8 mouse cellular contexts compared by ENCODE assay signal in the genomic region with DNA sequence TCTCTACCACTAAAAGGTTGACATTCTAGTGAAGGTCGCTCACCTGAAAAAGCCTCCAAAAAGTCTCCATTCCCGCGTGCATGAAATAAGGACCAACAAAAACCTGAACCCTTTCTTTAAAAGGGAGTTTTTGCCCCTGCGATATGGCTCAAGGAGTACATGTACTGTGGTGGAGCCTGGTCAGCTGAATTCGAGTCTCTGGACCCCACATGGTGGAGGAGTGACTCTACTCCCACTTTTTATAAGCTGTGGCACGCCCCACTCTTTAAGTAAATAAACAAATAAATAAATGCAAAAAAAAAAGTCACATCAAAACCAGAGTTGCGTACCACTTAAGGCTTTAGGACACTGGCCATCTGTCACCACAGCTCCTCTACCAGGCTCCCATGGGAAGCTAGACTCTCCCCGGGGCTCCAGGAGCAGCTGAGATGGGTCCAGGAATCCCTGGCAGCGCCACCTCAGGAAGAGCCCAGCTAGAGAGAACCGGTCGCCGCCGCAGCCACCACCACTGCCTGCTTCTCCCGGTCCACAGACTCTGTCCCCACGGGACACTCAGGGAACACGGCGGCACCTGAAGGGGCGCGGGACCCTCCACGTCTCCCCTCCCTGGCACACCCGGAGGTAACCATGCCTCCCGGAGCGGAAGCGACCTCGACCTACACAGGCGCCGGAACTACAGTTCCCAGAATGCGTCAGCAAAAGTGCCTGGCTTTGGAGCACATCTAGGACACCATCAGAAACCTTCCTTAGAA. TPM values are rescaled to one million over a fixed set of nuclear protein-coding genes. Genes with fewer than 3 reads are reported as not detected.
DNase-seq lines count a peak whose midpoint lies in the region; ATAC-seq and TF ChIP-seq lines count a peak whose summit lies in the region.

A gene (minus strand): TSS at position 521 of the 752 bp plus-strand sequence.

- WGBS in embryonic facial prominence, embryonic 12.5 days = 4% methylated on average over 28 of the region's 28 CpGs
- WGBS in limb, embryonic 11.5 days = 5% methylated on average over 28 of the region's 28 CpGs
- WGBS in midbrain, embryonic 12.5 days = 7% methylated on average over 28 of the region's 28 CpGs
- 4% methylated on average over 28 of the region's 28 CpGs for WGBS in small intestine, adult 2 months

- no peak for TF ChIP-seq POLR2A in small intestine, adult 2 months (IDR thresholded peaks at IDR 0.05; ENCODE audit: low read depth, low read length)

- no peaks in the 10 kb centered on the region for H3K27me3 ChIP-seq in embryonic facial prominence, embryonic 12.5 days
- H3K27me3 ChIP-seq in limb, embryonic 11.5 days (ENCODE audit: control insufficient read depth, insufficient read depth, low read length) = no peaks in the 10 kb centered on the region
- peaks cover 6% of the 10 kb centered on the region; the same call in 1 of the 2 replicates for H3K27me3 ChIP-seq in midbrain, embryonic 12.5 days
- H3K27me3 ChIP-seq in small intestine, adult 2 months (ENCODE audit: control insufficient read depth, insufficient read depth, low read length) = no peaks in the 10 kb centered on the region; the same call in 1 of the 2 replicates

- H3K36me3 ChIP-seq in embryonic facial prominence, embryonic 12.5 days = peaks cover 16% of the 10 kb centered on the region; the same call in 1 of the 2 replicates
- H3K36me3 ChIP-seq in limb, embryonic 11.5 days (ENCODE audit: control insufficient read depth, insufficient read depth, low read length) = no peaks in the 10 kb centered on the region
- peaks cover 5% of the 10 kb centered on the region; the same call in 1 of the 2 replicates for H3K36me3 ChIP-seq in midbrain, embryonic 12.5 days
- no peaks in the 10 kb centered on the region for H3K36me3 ChIP-seq in small intestine, adult 2 months (ENCODE audit: control insufficient read depth, insufficient read depth, low read length)

- H3K4me2 ChIP-seq in embryonic facial prominence, embryonic 12.5 days (replicated peaks) = peak within 1 kb of the TSS; percentile 53
- H3K4me2 ChIP-seq in limb, embryonic 11.5 days (ENCODE audit: low read depth, severe bottlenecking) = peak within 1 kb of the TSS; percentile 70
- H3K4me2 ChIP-seq in midbrain, embryonic 12.5 days (replicated peaks) = peak within 1 kb of the TSS; percentile 68

- TF ChIP-seq CTCF in small intestine, adult 2 months (IDR thresholded peaks at IDR 0.05; ENCODE audit: extremely low read depth, insufficient read length, insufficient replicate concordance, low read depth, low read length) = no peak

- H3K4me1 ChIP-seq in embryonic facial prominence, embryonic 12.5 days = no peaks in the 10 kb centered on the region
- H3K4me1 ChIP-seq in limb, embryonic 11.5 days (ENCODE audit: control insufficient read depth, insufficient read depth, low read length) = no peaks in the 10 kb centered on the region
- peaks cover 9% of the 10 kb centered on the region for H3K4me1 ChIP-seq in midbrain, embryonic 12.5 days
- no peaks in the 10 kb centered on the region for H3K4me1 ChIP-seq in small intestine, adult 2 months (ENCODE audit: control insufficient read depth, insufficient read depth, insufficient read length, low read length)

- H3K9me3 ChIP-seq in embryonic facial prominence, embryonic 12.5 days = no peaks in the 10 kb centered on the region
- no peaks in the 10 kb centered on the region for H3K9me3 ChIP-seq in limb, embryonic 11.5 days (ENCODE audit: control insufficient read depth, low read length)
- H3K9me3 ChIP-seq in midbrain, embryonic 12.5 days = 0 out of 2 replicates have a peak, but pooled peaks cover 3% of the 10 kb centered on the region

- peak; percentile 80 for ATAC-seq in embryonic facial prominence, embryonic 12.5 days (ENCODE audit: insufficient number of reproducible peaks, insufficient read depth, low FRiP score, low TSS enrichment)
- ATAC-seq in limb, embryonic 11.5 days (ENCODE audit: insufficient number of reproducible peaks, low FRiP score, low TSS enrichment, low read depth) = peak; percentile 59; the same call in 1 of the 2 replicates
- ATAC-seq in midbrain, embryonic 12.5 days (ENCODE audit: low FRiP score, low read depth) = peak; percentile 94

- peak within 1 kb of the TSS; percentile 61 for H3K9ac ChIP-seq in embryonic facial prominence, embryonic 12.5 days
- H3K9ac ChIP-seq in limb, embryonic 11.5 days (ENCODE audit: low read length) = peak within 1 kb of the TSS; percentile 74
- H3K9ac ChIP-seq in midbrain, embryonic 12.5 days (replicated peaks) = peak within 1 kb of the TSS; percentile 77

- peak; percentile 46 to 65 for DNase-seq in urinary bladder, adult 18-20 months (ENCODE audit: low spot score in 2 of 2)
- DNase-seq in urinary bladder, postnatal 10 days (ENCODE audit: low spot score) = no peak
- DNase-seq in heart, adult 9 months (ENCODE audit: low spot score in 2 of 2) = peak; percentile 42 to 57
- peak; percentile 52 to 68 for DNase-seq in kidney, adult 8-10 months
- DNase-seq in limb, embryonic 11.5 days (ENCODE audit: low spot score) = peak; percentile 80

- H3K27ac ChIP-seq in embryonic facial prominence, embryonic 12.5 days = no peak within 1 kb of the TSS
- H3K27ac ChIP-seq in limb, embryonic 11.5 days (replicated peaks; ENCODE audit: low read depth, low read length) = no peak within 1 kb of the TSS
- no peak within 1 kb of the TSS for H3K27ac ChIP-seq in midbrain, embryonic 12.5 days (replicated peaks)
- H3K27ac ChIP-seq in small intestine, adult 2 months (ENCODE audit: insufficient read depth, low read depth, low read length) = no peak within 1 kb of the TSS

- H3K4me3 ChIP-seq in embryonic facial prominence, embryonic 12.5 days = peak within 1 kb of the TSS; percentile 70
- peak within 1 kb of the TSS; percentile 75 for H3K4me3 ChIP-seq in limb, embryonic 11.5 days (ENCODE audit: low read depth, low read length)
- peak within 1 kb of the TSS; percentile 80 for H3K4me3 ChIP-seq in midbrain, embryonic 12.5 days
- peak within 1 kb of the TSS; percentile 96 for H3K4me3 ChIP-seq in small intestine, adult 2 months (ENCODE audit: low read depth, low read length)

RNA-seq across cellular contexts. Expression of the gene that starts here (rescaled TPM):
- 5.9 and 6.6 TPM in 2 replicates for polyA plus RNA-seq in embryonic facial prominence, embryonic 12.5 days (2016; fragmentation: Nextera tagmentation; extraction: Ambion mirVana)
- polyA plus RNA-seq in limb, embryonic 11.5 days (2014; fragmentation: Nextera tagmentation; extraction: Ambion mirVana) = 4.9 and 5.8 TPM in 2 replicates
- 3.8 and 5.2 TPM in 2 replicates for polyA plus RNA-seq in midbrain, embryonic 12.5 days (2016; fragmentation: Nextera tagmentation; extraction: Ambion mirVana)
- polyA plus RNA-seq in small intestine, adult 2 months (2012; rRNA removed) = 0.33 and 0.56 TPM in 2 replicates
